Mouse (Mus musculus): ENCODE data around the gene Serpini1. TPM values are rescaled to one million over a fixed set of nuclear protein-coding genes. Genes with fewer than 3 reads are reported as not detected.

Serpini1 gene
- polyA plus RNA-seq, 1 experiment from 2014 or later: 133 TPM

DNA sequence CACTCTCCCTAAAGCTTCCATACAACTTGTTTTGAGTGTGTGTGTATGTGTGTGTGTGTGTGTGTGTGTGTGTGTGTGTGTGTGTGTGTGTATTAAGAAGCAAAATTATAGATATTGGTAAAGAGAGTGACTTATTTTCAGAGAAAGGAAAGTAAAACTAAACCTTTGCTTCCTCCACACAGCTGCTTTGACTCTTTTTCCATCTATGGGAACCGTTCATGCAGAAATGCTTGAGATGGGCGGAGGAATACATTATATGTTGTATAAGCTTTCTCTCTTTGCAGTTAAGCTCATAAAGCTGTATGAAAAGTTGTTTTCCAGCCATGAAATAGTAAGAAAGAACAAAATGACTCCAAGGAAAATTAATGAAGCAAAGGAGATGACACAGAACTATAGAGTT lies 16.7 kb downstream of the Serpini1 start:
- no peak for ATAC-seq (ENCODE audit: low read depth)
- H3K27me3 ChIP-seq: no peaks in the 10 kb centered on the region
- no peaks in the 10 kb centered on the region for H3K9me3 ChIP-seq
- no peak overlapping the region for H3K9ac ChIP-seq
- no peak overlapping the region for H3K4me2 ChIP-seq
- 0 out of 2 replicates have a peak, but pooled peaks cover 2% of the 10 kb centered on the region for H3K4me1 ChIP-seq (replicated peaks)
- no peaks in the 10 kb centered on the region for H3K36me3 ChIP-seq
- H3K4me3 ChIP-seq: no peak overlapping the region
- no peak overlapping the region for H3K27ac ChIP-seq (replicated peaks)
- WGBS: 77% methylated on average over 2 of the region's 2 CpGs

DNA sequence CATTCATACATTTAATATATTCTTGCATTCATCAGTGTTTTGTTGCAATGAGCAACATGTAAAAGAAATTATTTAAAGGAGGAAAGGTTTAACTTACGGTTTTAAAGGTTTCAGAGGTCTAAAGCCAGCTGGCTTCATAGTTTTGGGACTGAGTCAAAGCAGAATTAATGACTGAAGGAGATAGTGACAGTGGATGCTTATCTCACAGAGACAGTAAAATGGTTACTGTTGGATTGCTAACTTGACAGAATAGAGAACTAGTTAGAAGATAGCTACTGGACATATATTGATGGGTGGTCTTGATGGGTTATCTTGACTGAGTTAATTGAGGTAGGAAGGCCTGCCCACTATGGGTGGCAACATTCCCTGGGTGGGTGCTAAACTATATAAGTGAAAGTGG lies 18.2 kb downstream of the Serpini1 start:
- Histone ChIP-seq H3K4me2 (no peak overlapping the region), H3K9ac (no peak overlapping the region), H3K4me1 (replicated peaks) (0 out of 2 replicates have a peak, but pooled peaks cover 2% of the 10 kb centered on the region), H3K4me3 (no peak overlapping the region), H3K27ac (replicated peaks) (no peak overlapping the region), H3K9me3 (no peaks in the 10 kb centered on the region), H3K36me3 (no peaks in the 10 kb centered on the region), H3K27me3 (no peaks in the 10 kb centered on the region)
- ATAC-seq (ENCODE audit: low read depth): no peak
- WGBS: 73% methylated on average over 1 of the region's 1 CpGs

DNA sequence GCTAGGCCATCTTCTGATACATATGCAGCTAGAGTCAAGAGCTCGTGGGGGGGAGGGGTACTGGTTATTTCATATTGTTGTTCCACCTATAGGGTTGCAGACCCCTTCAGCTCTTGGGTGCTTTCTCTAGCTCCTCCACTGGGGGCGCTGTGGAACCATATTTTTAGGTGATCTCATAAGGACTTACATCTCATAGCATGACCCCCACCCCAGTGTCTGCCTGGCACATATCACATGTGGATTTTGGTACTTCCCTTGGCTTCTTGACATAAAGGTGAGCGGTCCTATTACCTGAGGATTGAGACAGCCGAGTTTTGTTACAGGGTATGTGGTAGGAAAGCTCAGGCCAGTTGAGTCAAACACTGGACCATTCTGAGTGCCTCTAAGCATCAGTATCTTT lies 22.0 kb downstream of the Serpini1 start:
- Histone ChIP-seq H3K4me1 (replicated peaks) (no peaks in the 10 kb centered on the region), H3K27ac (replicated peaks) (no peak overlapping the region), H3K27me3 (no peaks in the 10 kb centered on the region), H3K4me2 (no peak overlapping the region), H3K36me3 (no peaks in the 10 kb centered on the region), H3K4me3 (no peak overlapping the region), H3K9me3 (no peaks in the 10 kb centered on the region), H3K9ac (no peak overlapping the region)
- WGBS: 55% methylated on average over 4 of the region's 4 CpGs
- ATAC-seq (ENCODE audit: low read depth): no peak

DNA sequence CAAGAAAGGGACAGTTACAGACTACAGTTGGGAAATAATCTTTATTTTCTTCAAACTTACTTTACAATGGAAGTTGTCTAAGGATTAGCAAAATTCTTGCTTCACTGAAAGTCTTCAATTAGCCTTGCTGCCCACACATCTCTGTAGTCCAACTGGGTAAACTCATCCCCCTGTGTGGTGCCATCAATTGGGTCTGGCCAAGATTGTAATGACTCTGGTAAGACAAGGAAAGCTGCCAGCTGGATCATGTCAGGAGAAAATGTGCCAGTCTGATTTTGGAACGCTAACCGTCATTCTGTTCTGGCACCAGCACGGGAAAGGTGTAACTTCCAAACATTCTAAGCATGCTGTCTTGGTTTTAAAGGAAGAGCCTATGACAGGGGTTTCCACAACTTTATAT lies 25.9 kb downstream of the Serpini1 start:
- no peak for ATAC-seq (ENCODE audit: low read depth)
- WGBS: 90% methylated on average over 3 of the region's 3 CpGs

DNA sequence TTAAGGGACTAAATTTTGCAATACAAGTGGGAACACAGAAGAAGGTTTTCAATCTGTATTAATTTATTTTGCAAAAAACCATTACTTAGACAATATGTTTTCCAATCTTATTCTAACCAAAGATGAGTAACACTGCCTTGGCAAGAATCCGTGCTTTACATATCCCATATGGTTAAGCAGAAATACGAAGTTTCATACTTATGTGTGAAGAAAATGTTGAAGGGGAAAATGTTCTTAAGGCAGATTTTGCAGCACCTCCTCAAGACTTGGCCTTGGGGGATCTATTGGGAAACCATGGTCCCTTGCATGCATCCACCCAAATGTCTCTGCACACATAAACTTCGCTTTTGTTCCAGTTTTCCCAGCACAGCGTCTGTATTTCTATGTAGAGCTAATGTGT lies 27.6 kb downstream of the Serpini1 start:
- Histone ChIP-seq H3K4me3 (no peak overlapping the region), H3K9me3 (no peaks in the 10 kb centered on the region), H3K4me2 (no peak overlapping the region), H3K27ac (replicated peaks) (no peak overlapping the region), H3K4me1 (replicated peaks) (peaks cover 11% of the 10 kb centered on the region), H3K9ac (no peak overlapping the region), H3K27me3 (no peaks in the 10 kb centered on the region), H3K36me3 (no peaks in the 10 kb centered on the region)
- WGBS: 91% methylated on average over 4 of the region's 4 CpGs
- no peak for ATAC-seq (ENCODE audit: low read depth)

More for the DNA sequence above, 25.9 kb downstream of the Serpini1 start:
- Histone ChIP-seq H3K27me3 (no peaks in the 10 kb centered on the region), H3K4me3 (no peak overlapping the region), H3K4me2 (no peak overlapping the region), H3K27ac (replicated peaks) (no peak overlapping the region), H3K4me1 (replicated peaks) (peaks cover 11% of the 10 kb centered on the region), H3K9me3 (no peaks in the 10 kb centered on the region), H3K9ac (no peak overlapping the region), H3K36me3 (no peaks in the 10 kb centered on the region)

DNA sequence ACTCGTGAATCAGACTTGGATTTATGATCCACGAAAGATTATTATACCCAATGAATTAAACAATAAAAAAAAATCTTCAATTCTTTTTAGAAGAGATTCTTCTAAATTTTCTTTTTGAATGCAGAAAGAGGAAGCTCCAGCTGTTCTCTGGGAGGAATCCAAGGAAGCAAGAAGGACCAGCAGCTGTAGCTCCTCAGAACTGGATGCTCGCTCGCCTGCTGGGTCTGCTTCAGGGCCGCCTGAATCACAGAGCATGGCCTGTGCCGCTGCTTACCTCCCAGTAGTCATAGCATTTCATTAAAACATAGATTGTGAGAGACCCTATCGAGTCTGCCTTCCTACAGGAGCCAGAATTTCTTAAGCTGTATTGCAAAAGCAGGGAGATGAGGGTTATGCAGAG lies 53.7 kb downstream of the Serpini1 start:
- no peak overlapping the region for H3K4me3 ChIP-seq
- no peak overlapping the region for H3K9ac ChIP-seq
- no peak overlapping the region for H3K4me2 ChIP-seq
- H3K27ac ChIP-seq (replicated peaks): no peak overlapping the region
- H3K4me1 ChIP-seq (replicated peaks): no peaks in the 10 kb centered on the region
- H3K9me3 ChIP-seq: no peaks in the 10 kb centered on the region
- no peak for ATAC-seq (ENCODE audit: low read depth)
- WGBS: 81% methylated on average over 7 of the region's 7 CpGs
- H3K36me3 ChIP-seq: no peaks in the 10 kb centered on the region
- no peaks in the 10 kb centered on the region for H3K27me3 ChIP-seq

DNA sequence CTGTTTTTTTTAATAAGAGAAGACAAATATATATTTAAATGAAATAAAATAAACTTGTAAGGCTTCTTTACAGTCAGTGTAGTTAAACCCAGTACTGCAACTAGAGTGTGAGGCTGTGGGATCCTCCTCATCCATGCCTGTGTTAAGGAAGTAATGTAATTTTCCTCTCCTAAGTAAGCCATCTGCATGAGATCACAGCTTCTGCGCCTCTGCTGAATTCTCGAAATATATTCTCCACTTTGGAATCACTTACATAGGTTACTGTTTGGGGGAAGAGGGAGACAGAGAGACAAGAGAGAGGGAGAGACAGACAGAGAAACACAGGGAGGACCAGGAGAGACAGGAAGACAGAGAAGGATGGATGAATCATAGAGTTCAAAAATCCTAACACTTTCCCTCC lies 67.3 kb downstream of the Serpini1 start:
- Histone ChIP-seq H3K4me2 (no peak overlapping the region), H3K27me3 (no peaks in the 10 kb centered on the region), H3K36me3 (peaks cover 6% of the 10 kb centered on the region; the same call in 1 of the 2 replicates), H3K4me1 (replicated peaks) (no peaks in the 10 kb centered on the region), H3K9me3 (no peaks in the 10 kb centered on the region), H3K9ac (no peak overlapping the region), H3K27ac (replicated peaks) (no peak overlapping the region), H3K4me3 (no peak overlapping the region)
- 91% methylated on average over 2 of the region's 2 CpGs for WGBS
- no peak for ATAC-seq (ENCODE audit: low read depth)

DNA sequence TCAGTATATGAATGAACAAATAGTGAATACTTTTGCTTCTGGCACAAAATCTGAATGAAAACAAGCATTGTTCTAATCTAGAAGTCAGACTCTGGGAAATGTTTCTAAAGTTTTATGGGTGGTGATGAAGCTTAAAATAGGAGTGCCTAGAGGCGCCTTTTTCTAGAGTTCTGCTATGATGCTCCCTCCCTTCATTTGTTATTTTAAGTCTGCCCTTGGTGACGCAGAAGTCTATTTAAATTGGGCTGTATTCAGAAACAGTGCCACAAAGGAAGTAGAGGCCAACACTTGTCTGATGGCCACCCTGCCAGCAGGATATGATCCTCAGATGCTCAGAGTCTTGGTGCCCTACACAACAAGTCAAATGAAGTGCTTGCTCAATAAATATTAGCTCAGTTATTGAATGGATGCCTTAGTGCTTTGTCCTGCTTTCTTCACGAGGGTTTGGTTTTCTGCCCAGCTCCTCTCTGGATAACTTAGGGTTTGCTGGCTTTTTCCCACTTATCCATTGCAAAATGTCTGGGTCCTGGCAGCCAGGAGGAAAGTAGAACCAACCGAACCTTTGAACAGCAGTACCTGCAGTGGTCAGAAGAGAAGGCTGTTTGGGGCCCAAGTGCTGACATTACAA lies 73.8 kb downstream of the Serpini1 start:
- H3K9ac ChIP-seq: no peak overlapping the region
- 70% methylated on average over 4 of the region's 4 CpGs for WGBS
- H3K4me3 ChIP-seq: no peak overlapping the region
- H3K9me3 ChIP-seq: no peaks in the 10 kb centered on the region
- no peak for ATAC-seq (ENCODE audit: low read depth)
- 0 out of 2 replicates have a peak, but pooled peaks cover 11% of the 10 kb centered on the region for H3K36me3 ChIP-seq
- no peak overlapping the region for H3K27ac ChIP-seq (replicated peaks)
- no peak overlapping the region for H3K4me2 ChIP-seq
- no peaks in the 10 kb centered on the region for H3K27me3 ChIP-seq
- H3K4me1 ChIP-seq (replicated peaks): peaks cover 8% of the 10 kb centered on the region

DNA sequence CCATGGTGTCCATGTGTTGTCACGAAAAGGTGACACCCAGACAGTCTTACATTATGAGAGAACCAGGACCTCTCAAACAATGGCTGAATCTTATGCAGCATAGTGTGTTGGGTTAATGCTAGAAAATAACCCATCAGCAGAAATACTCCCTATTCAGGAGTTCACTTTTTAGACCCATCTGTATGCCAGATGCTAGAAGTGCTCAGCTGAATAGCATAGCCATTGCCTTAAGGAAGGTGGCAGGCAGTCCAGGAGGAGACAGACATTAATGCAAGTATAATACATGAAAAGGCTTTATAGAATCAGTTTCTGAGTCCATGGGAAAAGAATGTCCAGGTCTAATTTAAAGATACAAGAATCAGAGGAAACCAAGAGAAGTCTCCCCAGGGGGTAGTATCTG lies 75.9 kb downstream of the Serpini1 start:
- 86% methylated on average over 1 of the region's 1 CpGs for whole genome bisulfite sequencing
- Histone ChIP-seq H3K27ac (replicated peaks) (peak overlapping the region; percentile 43), H3K4me2 (no peak overlapping the region), H3K9me3 (no peaks in the 10 kb centered on the region), H3K4me3 (no peak overlapping the region), H3K36me3 (0 out of 2 replicates have a peak, but pooled peaks cover 11% of the 10 kb centered on the region), H3K4me1 (replicated peaks) (peaks cover 8% of the 10 kb centered on the region), H3K27me3 (no peaks in the 10 kb centered on the region), H3K9ac (peak overlapping the region; percentile 9; the same call in 1 of the 2 replicates)
- no peak for ATAC-seq (ENCODE audit: low read depth)

DNA sequence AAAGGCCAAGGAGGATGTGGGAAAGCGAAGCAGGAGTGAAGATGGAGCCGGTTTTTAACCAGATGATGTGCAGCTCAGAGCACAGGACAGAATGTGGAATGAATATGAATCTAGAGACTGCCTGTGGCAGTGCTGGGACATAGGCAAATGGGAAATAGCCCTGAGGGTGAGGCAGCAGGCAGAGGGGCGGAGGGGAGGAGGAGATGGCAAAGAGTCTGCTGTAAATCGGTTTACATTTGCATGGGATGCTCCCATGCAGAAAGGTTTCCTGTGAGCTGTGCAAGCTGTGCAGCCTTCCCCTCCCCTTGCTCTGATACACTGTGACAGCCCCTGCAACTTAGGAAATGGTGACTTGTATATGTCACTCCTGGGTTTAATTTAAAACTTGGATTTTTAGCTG lies 76.3 kb downstream of the Serpini1 start:
- peak overlapping the region; percentile 43 for H3K27ac ChIP-seq (replicated peaks)
- peaks cover 8% of the 10 kb centered on the region for H3K4me1 ChIP-seq (replicated peaks)
- H3K9me3 ChIP-seq: no peaks in the 10 kb centered on the region
- peak overlapping the region; percentile 9; the same call in 1 of the 2 replicates for H3K9ac ChIP-seq
- no peaks in the 10 kb centered on the region for H3K27me3 ChIP-seq
- H3K4me3 ChIP-seq: no peak overlapping the region
- peak; percentile 82 for ATAC-seq (ENCODE audit: low read depth)
- no peak overlapping the region for H3K4me2 ChIP-seq
- H3K36me3 ChIP-seq: peaks cover 11% of the 10 kb centered on the region; the same call in 1 of the 2 replicates
- 31% methylated on average over 4 of the region's 4 CpGs for WGBS

DNA sequence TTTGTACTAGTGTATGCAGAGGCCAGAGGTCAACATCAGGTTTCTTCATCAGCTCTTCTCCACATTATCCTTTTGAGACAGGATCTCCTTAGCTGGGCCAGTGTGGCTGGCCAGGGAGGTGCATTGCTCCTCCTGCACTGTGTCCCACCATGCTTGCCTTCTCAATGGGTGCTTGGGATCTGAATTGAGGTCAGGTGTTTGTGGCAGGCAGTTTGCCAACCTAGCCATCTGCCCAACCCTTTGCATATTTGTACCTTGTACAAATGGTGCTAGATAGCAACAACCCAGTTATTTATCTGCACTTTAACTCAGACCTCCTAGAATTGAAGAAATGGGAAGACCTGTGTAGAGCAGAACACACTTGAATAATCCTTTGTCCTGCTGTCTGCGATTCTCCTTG lies 78.3 kb downstream of the Serpini1 start:
- H3K9me3 ChIP-seq: no peaks in the 10 kb centered on the region
- H3K36me3 ChIP-seq: no peaks in the 10 kb centered on the region; the same call in 1 of the 2 replicates
- H3K27ac ChIP-seq (replicated peaks): no peak overlapping the region
- H3K4me1 ChIP-seq (replicated peaks): peaks cover 8% of the 10 kb centered on the region
- H3K4me2 ChIP-seq: no peak overlapping the region
- 74% methylated on average over 1 of the region's 1 CpGs for WGBS
- H3K9ac ChIP-seq: no peak overlapping the region
- ATAC-seq (ENCODE audit: low read depth): peak; percentile 23; the same call in 1 of the 2 replicates
- H3K4me3 ChIP-seq: no peak overlapping the region
- no peaks in the 10 kb centered on the region for H3K27me3 ChIP-seq

DNA sequence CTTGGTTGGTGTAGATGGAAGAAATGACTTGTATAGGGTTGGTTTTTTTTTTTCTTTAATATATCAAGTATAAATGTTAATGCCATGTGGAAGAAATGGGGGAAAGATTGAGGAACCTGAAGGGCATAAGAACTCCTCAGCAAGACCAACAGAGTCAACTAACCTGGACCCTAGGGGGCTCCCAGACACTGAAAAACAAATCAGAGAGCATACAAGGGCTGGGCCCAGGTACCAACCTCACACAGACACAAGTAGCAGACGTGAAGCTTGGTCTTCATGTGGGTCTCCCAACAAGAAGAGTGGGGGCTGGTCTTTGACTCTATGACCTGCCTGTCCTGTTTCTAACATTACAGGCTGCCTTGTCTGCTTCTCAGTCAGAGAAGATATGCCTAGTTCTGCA lies 82.2 kb downstream of the Serpini1 start:
- no peak for ATAC-seq (ENCODE audit: low read depth)
- H3K27ac ChIP-seq (replicated peaks): no peak overlapping the region
- no peak overlapping the region for H3K4me3 ChIP-seq
- H3K9ac ChIP-seq: no peak overlapping the region
- H3K4me2 ChIP-seq: no peak overlapping the region
- 59% methylated on average over 1 of the region's 1 CpGs for WGBS
- H3K27me3 ChIP-seq: no peaks in the 10 kb centered on the region
- H3K4me1 ChIP-seq (replicated peaks): no peaks in the 10 kb centered on the region; the same call in 1 of the 2 replicates
- no peaks in the 10 kb centered on the region; the same call in 1 of the 2 replicates for H3K36me3 ChIP-seq
- no peaks in the 10 kb centered on the region for H3K9me3 ChIP-seq

DNA sequence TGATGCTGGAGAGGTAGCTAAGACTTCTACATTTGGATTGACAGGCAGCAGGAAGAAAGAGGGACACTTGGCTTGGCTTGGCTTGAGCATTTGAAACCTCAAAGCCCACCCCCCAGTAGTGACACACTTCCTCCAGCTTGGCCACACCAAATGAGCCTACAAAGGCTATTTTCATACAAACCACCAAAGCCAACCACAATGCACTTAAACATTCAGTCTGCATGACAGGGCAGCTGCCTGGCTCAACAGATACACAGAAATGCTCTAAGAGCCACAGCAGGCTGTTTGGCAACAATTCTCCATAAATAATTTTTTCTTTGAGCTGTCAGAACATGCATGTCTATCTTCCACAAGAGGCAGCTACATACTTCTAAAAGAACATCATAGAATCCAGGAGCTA lies 90.2 kb downstream of the Serpini1 start:
- Histone ChIP-seq H3K36me3 (no peaks in the 10 kb centered on the region), H3K4me1 (replicated peaks) (no peaks in the 10 kb centered on the region), H3K27me3 (no peaks in the 10 kb centered on the region), H3K4me2 (no peak overlapping the region), H3K27ac (replicated peaks) (no peak overlapping the region), H3K9ac (no peak overlapping the region), H3K4me3 (no peak overlapping the region), H3K9me3 (no peaks in the 10 kb centered on the region)
- no peak for ATAC-seq (ENCODE audit: low read depth)

All from neural tube, embryonic 13.5 days (tissue).